Mouse (Mus musculus) erythroid progenitor cell, adult 5-6 weeks (primary cell): ENCODE measurements around the gene Madcam1. TPM values are rescaled to one million over a fixed set of nuclear protein-coding genes. Genes with fewer than 3 reads are reported as not detected.
"Not testable (repeated sequence)": the region's sequence is repeated elsewhere in the genome, so short reads cannot be mapped to it uniquely, and the experiment has no call there.

Experiments used
- ATAC-seq: replicated peaks from 2 replicates; pipeline ENCODE4 v1.8.0; 2016; ENCODE audit warnings: moderate number of reproducible peaks, mild to moderate bottlenecking, moderate TSS enrichment, inconsistent platforms; ENCODE audit not compliant: poor library complexity, low FRiP score, severe bottlenecking
- total RNA-seq, 2 experiments: library from RNA; stranded (forward) in 1 of 2; stranded (reverse) in 1 of 2; fragments of 150-400 nt in 1 of 2; fragments of 186-747, 209-891 nt in 1 of 2; gene quantifications; 2 replicates each; pipeline versions ENCODE4 v1.2.3 to v1.2.4; 2015 to 2017; ENCODE audit warnings: low replicate concordance in 2 of 2

Gene Madcam1
- total RNA-seq, 2 experiments from 2014 or later: not detected

DNA sequence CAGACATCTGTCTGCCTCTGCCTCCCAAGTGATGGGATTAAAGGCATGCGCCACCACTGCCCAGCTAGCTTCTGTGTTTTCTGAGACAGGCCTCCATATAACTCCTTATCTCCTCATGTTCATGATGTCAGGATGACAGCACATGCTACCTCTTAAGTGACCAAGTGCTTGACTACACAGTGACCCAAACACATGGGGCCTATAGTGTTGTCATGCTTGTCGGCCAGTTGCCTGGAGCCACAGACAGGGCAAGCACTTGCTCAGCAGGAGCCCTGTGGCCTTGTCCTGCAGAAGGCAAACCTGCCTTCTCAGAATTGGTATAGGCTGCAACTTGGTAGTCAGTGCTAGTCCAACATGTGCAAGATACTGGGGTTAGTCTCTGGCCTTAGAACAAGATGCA, 21.9 kb downstream of the Madcam1 start:
- no peak for ATAC-seq

DNA sequence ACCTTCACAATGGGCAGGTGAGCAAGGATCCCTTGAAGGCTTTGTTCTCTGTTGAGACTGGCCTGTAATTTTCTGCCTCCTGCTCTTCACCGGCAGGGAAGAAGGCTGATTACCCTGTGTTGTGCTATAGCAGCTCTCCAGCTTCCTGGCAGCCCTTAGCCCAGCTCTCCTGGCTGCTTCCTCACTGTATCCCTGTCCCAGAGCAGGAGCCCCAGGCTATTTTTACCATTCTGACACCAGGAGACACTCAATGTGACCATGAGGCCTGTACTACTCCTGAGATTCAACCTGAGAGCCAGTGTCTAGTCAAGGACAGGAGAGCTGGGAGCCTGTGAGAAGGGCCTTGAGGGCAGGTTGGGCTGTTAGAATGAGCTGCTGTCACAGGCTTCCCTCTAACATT, 22.3 kb downstream of the Madcam1 start:
- no peak for ATAC-seq

GRCm38 (mm10) chr10:79687513-79687912, 23.2 kb downstream of the Madcam1 start:
- no peak for ATAC-seq

GRCm38 (mm10) chr10:79688720-79689119, 24.4 kb downstream of the Madcam1 start, which contains the start of gene Gzmm:
Gene Gzmm (plus strand): TSS chr10:79689020.
- ATAC-seq: no peak

- no peak for ATAC-seq
Measured at GRCm38 (mm10) chr10:79689178-79689577, 24.8 kb downstream of the Madcam1 start.

- ATAC-seq: no peak
Measured at GRCm38 (mm10) chr10:79691986-79692548, 27.7 kb downstream of the Madcam1 start.

DNA sequence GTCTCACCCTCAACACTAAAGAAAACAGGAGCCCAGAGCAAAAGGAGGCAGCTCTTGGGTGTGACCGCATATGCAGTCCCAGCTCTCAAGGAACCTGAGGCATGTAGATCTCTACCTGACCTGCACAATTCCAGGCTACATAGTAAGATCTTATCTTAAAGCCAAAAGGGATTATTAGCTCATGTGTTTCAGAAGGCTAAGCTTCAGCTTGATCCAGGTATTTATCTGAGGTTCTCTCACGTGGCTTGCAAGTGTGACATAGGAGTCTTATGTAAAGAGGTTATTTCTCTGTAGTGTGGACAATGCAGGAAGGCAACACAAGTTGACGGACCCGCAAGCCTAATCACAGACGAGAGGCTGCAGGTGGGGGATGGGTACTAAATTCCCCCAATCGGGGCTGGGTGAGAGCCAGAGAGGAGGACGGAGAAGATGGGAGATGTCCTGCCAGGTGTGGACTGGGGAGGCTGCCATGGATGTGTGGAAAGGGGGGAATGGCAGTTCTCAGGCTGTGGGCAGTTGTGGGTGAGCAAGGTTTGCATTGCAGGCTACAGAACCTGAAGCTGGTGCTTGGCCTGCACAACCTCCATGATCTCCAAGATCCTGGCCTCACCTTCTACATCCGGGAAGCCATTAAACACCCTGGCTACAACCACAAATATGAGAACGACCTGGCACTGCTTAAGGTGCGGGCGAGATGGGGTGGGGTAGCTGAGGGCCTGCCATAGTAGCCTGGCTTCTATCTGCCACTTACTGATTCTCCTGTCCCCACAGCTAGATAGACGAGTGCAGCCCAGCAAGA, 29.4 kb downstream of the Madcam1 start:
- no peak for ATAC-seq

DNA sequence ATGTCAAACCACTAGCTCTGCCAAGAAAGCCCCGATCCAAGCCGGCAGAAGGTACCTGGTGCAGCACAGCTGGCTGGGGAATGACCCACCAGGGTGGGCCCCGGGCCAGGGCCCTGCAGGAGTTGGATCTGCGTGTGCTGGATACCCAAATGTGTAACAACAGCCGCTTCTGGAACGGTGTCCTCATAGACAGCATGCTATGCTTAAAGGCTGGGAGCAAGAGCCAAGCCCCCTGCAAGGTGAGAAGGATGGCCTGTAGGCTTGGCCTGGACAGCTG, 30.0 kb downstream of the Madcam1 start:
- no peak for ATAC-seq

DNA sequence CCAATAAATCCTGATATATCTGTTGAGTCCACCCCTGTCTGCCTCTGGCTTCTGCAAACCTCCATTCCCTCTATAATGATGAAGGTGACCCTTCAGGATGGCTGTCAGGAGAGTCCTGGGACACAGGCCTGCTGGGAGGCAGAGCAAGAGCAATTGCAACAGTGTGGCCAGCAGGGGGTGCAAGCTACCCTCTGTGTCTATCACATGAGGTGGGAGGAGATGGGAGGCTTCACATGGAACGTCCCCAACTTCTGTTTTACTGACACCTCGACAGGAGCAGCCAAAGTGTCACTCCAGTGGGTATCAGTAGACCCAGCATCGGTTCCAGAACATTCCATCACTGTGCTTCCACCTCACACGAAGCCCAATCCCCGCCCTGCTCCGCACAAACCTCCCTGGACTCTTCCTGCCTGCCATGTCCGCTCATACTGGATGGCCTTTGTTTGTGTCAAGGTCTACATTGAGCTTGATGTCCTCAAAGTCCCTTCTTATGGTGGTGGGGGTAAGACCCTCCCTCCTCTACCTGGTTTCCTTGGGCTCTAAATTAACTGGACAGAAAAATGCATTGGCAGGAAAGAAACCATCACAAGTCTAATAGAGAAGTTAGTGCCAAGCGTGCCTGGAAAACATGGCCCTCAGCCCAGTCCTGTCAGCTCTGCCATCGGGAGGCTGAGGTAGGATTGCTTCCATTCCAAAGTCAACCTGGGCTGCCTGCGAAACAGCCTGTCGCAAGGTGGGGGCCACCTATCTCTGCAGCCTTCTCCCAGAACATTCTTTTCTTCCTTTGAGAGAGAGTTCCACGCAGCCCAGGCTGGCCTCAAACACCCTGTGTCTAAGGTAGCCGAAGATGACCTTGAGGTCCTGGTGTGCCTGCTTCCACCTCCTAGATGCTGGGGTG, 31.1 kb downstream of the Madcam1 start:
- peak; percentile 88 for ATAC-seq

DNA sequence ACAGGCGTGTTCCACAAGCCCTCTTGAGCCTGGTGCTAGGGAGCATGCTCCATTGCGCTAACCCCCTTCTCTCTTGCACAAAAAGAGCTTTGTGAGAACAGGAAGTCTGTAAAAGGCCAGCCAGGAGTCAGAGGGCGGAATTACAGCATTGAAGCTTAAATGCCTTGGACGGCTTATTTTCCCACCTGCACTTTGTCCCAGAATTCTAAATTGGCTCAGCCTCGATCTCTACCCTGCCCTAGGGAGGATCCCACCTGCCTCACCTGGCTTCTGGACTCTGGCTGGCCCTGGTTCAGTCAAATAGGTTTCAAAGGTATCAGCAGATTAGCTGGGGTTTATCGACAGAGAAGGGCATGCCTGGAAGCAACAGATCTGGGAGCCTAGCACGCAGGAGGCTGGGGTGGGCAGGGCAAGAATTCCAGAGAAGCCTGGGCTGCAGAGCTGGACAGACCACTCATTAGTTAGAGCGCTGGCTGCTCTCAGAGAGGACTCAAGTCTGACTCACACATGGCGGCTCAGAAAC, 31.8 kb downstream of the Madcam1 start:
- ATAC-seq: no peak

DNA sequence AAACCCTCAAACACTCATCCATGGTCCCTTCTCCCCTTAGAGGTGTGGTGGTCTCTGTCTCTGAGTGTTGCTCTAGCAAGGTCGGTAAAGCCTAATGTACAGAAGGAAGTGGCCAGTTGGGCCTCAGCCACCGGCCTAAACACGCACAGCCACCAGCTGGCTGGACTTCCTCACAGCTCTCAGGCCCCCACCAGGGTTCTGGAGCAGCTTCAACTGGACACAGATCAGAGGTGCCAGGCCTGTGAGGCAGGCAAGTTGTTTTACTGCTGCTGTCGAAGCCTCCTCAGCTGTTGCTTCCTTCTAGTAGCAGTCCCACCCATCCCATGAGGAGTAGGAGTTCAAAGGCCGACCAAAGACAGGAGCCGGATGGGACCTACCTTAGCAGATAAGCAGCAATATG, 33.6 kb downstream of the Madcam1 start:
- ATAC-seq: no peak

DNA sequence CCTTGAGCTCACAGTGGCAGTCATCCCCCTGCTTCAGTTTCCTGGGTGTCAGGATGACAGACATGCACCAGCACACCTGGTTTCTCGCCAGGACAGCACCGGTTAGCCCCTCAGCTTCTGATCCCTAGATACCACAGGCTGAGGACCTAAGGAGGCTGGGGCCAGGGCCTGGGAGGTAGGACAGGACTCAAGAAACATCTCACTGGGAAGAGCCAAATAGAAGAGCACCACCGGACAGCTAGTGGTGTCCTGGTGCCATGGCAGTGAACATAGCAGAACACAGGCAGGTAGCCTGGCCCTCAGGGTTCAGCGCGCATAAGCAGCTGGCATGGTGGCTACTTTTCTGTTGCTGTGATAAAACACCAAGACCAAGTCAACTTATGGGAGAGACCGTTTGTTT, 34.1 kb downstream of the Madcam1 start:
- no peak for ATAC-seq

DNA sequence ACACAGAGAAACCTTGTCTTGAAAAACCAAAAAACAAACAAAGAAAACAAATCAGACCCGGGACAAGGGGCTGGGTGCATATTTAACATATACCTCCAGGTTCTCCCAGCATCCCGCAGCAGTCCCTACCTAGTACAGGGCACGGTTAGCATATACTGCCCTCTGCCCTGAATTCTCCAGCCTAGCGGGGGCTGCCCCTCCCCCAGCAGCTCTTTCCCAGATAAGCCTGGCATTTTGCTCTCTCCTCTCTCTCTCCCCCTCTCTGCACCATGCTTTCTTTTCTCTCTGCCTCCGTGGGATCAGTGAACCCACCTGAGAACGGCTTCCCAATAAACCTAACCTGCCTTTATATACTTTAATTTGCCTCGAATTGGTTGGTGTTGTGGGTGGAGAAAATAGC, 36.3 kb downstream of the Madcam1 start:
- no peak for ATAC-seq

GRCm38 (mm10) chr10:79701443-79702129, 37.2 kb downstream of the Madcam1 start:
- no peak for ATAC-seq

DNA sequence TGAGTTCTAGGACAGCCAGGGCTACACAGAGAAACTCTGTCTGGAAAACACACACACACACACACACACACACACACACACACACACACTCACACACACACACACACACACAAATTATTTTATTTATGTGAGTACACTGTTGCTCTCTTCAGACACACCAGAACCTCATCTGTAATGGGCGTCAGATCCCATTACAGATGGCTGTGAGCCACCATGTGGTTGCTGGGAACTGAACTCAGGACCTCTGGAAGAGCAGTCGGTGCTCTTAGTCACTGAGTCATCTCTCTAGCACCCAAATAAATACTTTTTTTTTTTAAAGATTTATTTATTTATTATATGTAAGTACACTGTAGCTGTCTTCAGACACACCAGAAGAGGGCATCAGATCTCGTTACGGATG, 38.6 kb downstream of the Madcam1 start:
- ATAC-seq: not testable (repeated sequence)

GRCm38 (mm10) chr10:79703541-79703940, 39.2 kb downstream of the Madcam1 start:
- ATAC-seq: no peak

- peak; percentile 80 for ATAC-seq
Measured at GRCm38 (mm10) chr10:79704065-79704969, 40.0 kb downstream of the Madcam1 start, which contains the start of gene Bsg. Gene Bsg (plus strand): TSS chr10:79704491.

DNA sequence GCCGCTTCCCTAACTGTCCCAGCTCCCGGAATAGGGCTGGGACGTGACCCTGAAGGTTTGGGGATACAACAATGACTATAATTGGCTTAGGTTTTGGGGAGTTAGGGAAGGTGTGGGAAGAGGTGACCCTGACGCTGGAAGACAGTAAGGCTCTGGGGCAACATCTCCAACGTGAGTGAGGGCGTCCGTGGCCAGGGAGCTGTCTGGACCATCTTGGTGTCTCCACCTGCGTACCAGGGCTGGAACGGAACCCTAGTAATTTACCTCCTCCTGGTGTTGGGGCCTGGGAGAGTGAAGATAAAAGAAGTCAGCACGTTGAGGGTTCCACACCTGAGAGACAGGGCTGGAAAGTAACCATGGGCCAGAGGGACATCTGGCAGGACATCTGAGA, 40.6 kb downstream of the Madcam1 start:
- ATAC-seq: peak; percentile 15

DNA sequence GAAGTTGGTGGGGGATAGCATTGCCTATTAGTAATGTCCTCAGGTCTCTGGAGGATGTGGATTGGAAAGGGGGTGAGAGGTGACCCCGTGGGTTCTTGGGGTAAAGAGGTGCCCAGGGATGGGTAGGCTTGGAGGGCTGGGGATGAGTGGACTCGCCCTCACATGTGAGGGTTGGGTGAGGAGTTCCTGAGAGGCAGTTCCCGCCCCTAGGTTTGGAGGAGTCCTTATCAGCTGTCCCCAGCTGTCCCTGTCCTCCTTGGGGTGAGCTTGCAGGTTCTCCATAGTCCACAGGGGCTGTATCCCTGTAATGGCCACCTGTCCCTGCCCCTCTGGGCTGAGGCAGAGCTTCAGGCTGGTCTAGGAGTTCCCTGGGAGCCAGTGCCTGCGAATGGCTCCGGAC, 41.6 kb downstream of the Madcam1 start:
- peak; percentile 83 for ATAC-seq
